Mouse (Mus musculus): ENCODE measurements around the gene B3galt5. TPM values are rescaled to one million over a fixed set of nuclear protein-coding genes. Genes with fewer than 3 reads are reported as not detected.

The B3galt5 gene
- polyA plus RNA-seq, 1 experiment from 2014 or later = 4.8 TPM

DNA sequence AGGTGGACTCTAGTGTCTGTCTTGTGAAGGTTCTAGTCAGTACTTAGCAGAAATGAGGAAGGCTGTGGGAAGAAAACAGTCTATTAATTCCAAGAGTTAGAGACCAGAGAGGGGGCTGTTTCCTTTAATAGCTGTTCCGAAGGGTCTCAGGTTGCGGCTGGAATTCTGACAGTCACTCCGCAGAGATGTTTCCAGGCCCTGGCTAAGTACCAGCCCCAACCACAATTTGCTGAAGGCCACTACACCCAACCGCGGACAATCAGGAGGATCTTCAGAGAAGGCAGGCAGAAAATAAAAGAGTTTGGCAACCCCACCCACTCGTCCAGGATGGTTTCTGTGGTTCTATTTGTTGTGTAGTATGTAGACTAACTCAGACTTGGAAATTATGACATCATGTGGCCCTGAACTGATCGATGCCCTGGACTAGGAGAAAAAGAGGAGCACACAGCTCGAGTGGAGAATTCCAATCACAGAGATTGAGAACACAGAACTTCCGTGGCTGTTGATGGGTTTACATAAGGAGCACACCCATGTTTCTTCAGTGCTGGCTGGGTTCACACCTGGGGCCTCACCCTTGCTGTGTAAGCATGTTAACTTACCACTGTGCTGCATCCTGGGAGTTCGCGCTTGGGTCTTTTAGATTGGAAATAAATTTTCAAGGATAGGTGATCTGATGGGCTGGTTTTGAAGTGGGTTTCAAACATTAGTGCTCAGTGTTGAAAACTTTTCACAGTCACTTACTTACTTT lies 33.9 kb upstream of the B3galt5 start:
- no peak overlapping the region for H3K9ac ChIP-seq (ENCODE audit: low read depth, low read length)
- no peak overlapping the region for H3K4me3 ChIP-seq (replicated peaks; ENCODE audit: low read depth, low read length)
- ATAC-seq (replicated peaks; ENCODE audit: low FRiP score, low read depth) (no peak), DNase-seq (ENCODE audit: low spot score) (peak; percentile 21)
- H3K27ac ChIP-seq = no peak overlapping the region
- no peaks in the 10 kb centered on the region for H3K36me3 ChIP-seq (ENCODE audit: insufficient read depth, low read length)
- peaks cover 14% of the 10 kb centered on the region for H3K4me1 ChIP-seq (replicated peaks; ENCODE audit: insufficient read depth, low read length)
- WGBS = 61% methylated on average over 11 of the region's 11 CpGs
- no peak overlapping the region for H3K4me2 ChIP-seq (ENCODE audit: low read length)
- H3K27me3 ChIP-seq (ENCODE audit: insufficient read depth, low read length) = no peaks in the 10 kb centered on the region
- no peaks in the 10 kb centered on the region for H3K9me3 ChIP-seq (replicated peaks; ENCODE audit: low read length)
- TF ChIP-seq CTCF (IDR thresholded peaks at IDR 0.05; ENCODE audit: low read depth) = no peak

DNA sequence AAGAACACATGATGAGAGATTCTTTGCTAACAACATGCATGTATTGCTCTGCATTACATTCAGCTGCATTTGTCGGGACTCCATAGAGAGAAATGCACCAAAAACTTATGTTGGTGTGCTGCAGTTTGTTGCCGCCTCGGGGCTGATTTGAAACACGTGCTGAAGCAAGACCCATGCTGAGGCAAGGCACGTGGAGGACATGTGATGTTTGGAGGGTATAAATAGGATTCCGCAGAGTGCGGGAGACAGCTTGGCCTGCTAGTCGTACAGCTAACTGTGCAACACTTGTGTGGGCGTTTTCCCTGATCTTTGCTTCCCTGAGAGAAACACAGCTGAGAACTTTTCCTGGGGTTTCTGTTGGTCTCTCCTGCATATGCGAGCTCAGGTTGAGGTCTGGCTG lies 25.8 kb upstream of the B3galt5 start:
- Histone ChIP-seq H3K9me3 (replicated peaks; ENCODE audit: low read length) (no peaks in the 10 kb centered on the region), H3K36me3 (ENCODE audit: insufficient read depth, low read length) (no peaks in the 10 kb centered on the region), H3K27me3 (ENCODE audit: insufficient read depth, low read length) (no peaks in the 10 kb centered on the region), H3K27ac (no peak overlapping the region), H3K4me2 (ENCODE audit: low read length) (no peak overlapping the region), H3K4me1 (replicated peaks; ENCODE audit: insufficient read depth, low read length) (no peaks in the 10 kb centered on the region), H3K4me3 (replicated peaks; ENCODE audit: low read depth, low read length) (no peak overlapping the region), H3K9ac (ENCODE audit: low read depth, low read length) (no peak overlapping the region)
- 83% methylated on average over 10 of the region's 10 CpGs for WGBS
- no peak for ATAC-seq (replicated peaks; ENCODE audit: low FRiP score, low read depth)
- no peak for TF ChIP-seq CTCF (IDR thresholded peaks at IDR 0.05; ENCODE audit: low read depth)
- DNase-seq (ENCODE audit: low spot score) = no peak

DNA sequence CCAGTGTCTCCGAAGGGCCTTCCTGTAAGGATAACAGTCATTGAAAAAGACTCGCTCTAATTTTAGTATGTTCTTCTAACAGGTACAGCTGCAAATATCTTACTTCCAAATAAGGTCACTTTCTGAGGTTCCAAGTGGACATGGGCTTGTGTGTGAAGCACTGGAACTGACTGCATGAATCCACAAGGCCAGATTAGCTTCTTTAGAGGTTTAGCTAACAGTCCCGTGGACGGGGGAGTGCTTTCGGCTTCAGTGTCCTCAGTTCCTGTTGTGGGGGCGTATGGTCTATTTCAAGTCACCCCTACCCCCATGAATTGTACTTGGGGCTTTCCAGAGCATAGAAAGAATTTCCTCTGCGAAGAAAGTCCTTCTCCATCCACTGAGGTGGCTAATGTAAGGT lies 24.7 kb upstream of the B3galt5 start:
- H3K27ac ChIP-seq = no peak overlapping the region
- 67% methylated on average over 7 of the region's 7 CpGs for WGBS
- no peaks in the 10 kb centered on the region for H3K27me3 ChIP-seq (ENCODE audit: insufficient read depth, low read length)
- no peak overlapping the region for H3K9ac ChIP-seq (ENCODE audit: low read depth, low read length)
- H3K4me1 ChIP-seq (replicated peaks; ENCODE audit: insufficient read depth, low read length) = no peaks in the 10 kb centered on the region
- DNase-seq (ENCODE audit: low spot score) (no peak), ATAC-seq (replicated peaks; ENCODE audit: low FRiP score, low read depth) (no peak)
- no peak overlapping the region for H3K4me3 ChIP-seq (replicated peaks; ENCODE audit: low read depth, low read length)
- no peaks in the 10 kb centered on the region for H3K36me3 ChIP-seq (ENCODE audit: insufficient read depth, low read length)
- no peaks in the 10 kb centered on the region for H3K9me3 ChIP-seq (replicated peaks; ENCODE audit: low read length)
- TF ChIP-seq CTCF (IDR thresholded peaks at IDR 0.05; ENCODE audit: low read depth) = no peak
- H3K4me2 ChIP-seq (ENCODE audit: low read length) = no peak overlapping the region

GRCm38 (mm10) chr16:96213027-96213426 lies 22.6 kb upstream of the B3galt5 start:
- Histone ChIP-seq H3K27ac (no peak overlapping the region), H3K27me3 (ENCODE audit: insufficient read depth, low read length) (no peaks in the 10 kb centered on the region), H3K4me1 (replicated peaks; ENCODE audit: insufficient read depth, low read length) (no peaks in the 10 kb centered on the region), H3K4me2 (ENCODE audit: low read length) (no peak overlapping the region), H3K36me3 (ENCODE audit: insufficient read depth, low read length) (no peaks in the 10 kb centered on the region), H3K9me3 (replicated peaks; ENCODE audit: low read length) (no peaks in the 10 kb centered on the region), H3K9ac (ENCODE audit: low read depth, low read length) (no peak overlapping the region), H3K4me3 (replicated peaks; ENCODE audit: low read depth, low read length) (no peak overlapping the region)
- no peak for TF ChIP-seq CTCF (IDR thresholded peaks at IDR 0.05; ENCODE audit: low read depth)
- ATAC-seq (replicated peaks; ENCODE audit: low FRiP score, low read depth) = no peak
- 93% methylated on average over 4 of the region's 4 CpGs for WGBS
- no peak for DNase-seq (ENCODE audit: low spot score)

- H3K27me3 ChIP-seq (ENCODE audit: insufficient read depth, low read length) = no peaks in the 10 kb centered on the region
- ATAC-seq (replicated peaks; ENCODE audit: low FRiP score, low read depth) (no peak), DNase-seq (ENCODE audit: low spot score) (no peak)
- no peaks in the 10 kb centered on the region for H3K36me3 ChIP-seq (ENCODE audit: insufficient read depth, low read length)
- no peak for TF ChIP-seq CTCF (IDR thresholded peaks at IDR 0.05; ENCODE audit: low read depth)
- H3K27ac ChIP-seq = no peak overlapping the region
- no peak overlapping the region for H3K4me3 ChIP-seq (replicated peaks; ENCODE audit: low read depth, low read length)
- H3K9me3 ChIP-seq (replicated peaks; ENCODE audit: low read length) = no peaks in the 10 kb centered on the region
- no peak overlapping the region for H3K9ac ChIP-seq (ENCODE audit: low read depth, low read length)
- H3K4me1 ChIP-seq (replicated peaks; ENCODE audit: insufficient read depth, low read length) = no peaks in the 10 kb centered on the region
- no peak overlapping the region for H3K4me2 ChIP-seq (ENCODE audit: low read length)
- whole genome bisulfite sequencing = 65% methylated on average over 5 of the region's 5 CpGs
Measured at GRCm38 (mm10) chr16:96221491-96221890, 14.1 kb upstream of the B3galt5 start.

GRCm38 (mm10) chr16:96221959-96222358 lies 13.6 kb upstream of the B3galt5 start:
- Histone ChIP-seq H3K27ac (no peak overlapping the region), H3K4me2 (ENCODE audit: low read length) (no peak overlapping the region), H3K27me3 (ENCODE audit: insufficient read depth, low read length) (no peaks in the 10 kb centered on the region), H3K9ac (ENCODE audit: low read depth, low read length) (no peak overlapping the region), H3K36me3 (ENCODE audit: insufficient read depth, low read length) (no peaks in the 10 kb centered on the region), H3K4me1 (replicated peaks; ENCODE audit: insufficient read depth, low read length) (no peaks in the 10 kb centered on the region), H3K4me3 (replicated peaks; ENCODE audit: low read depth, low read length) (no peak overlapping the region), H3K9me3 (replicated peaks; ENCODE audit: low read length) (no peaks in the 10 kb centered on the region)
- DNase-seq (ENCODE audit: low spot score) (no peak), ATAC-seq (replicated peaks; ENCODE audit: low FRiP score, low read depth) (no peak)
- TF ChIP-seq CTCF (IDR thresholded peaks at IDR 0.05; ENCODE audit: low read depth) = no peak
- 79% methylated on average over 3 of the region's 3 CpGs for WGBS

- Histone ChIP-seq H3K9ac (ENCODE audit: low read depth, low read length) (no peak overlapping the region), H3K27ac (no peak overlapping the region), H3K9me3 (replicated peaks; ENCODE audit: low read length) (no peaks in the 10 kb centered on the region), H3K36me3 (ENCODE audit: insufficient read depth, low read length) (no peaks in the 10 kb centered on the region), H3K4me1 (replicated peaks; ENCODE audit: insufficient read depth, low read length) (no peaks in the 10 kb centered on the region), H3K27me3 (ENCODE audit: insufficient read depth, low read length) (no peaks in the 10 kb centered on the region), H3K4me2 (ENCODE audit: low read length) (no peak overlapping the region), H3K4me3 (replicated peaks; ENCODE audit: low read depth, low read length) (no peak overlapping the region)
- no peak for ATAC-seq (replicated peaks; ENCODE audit: low FRiP score, low read depth)
- DNase-seq (ENCODE audit: low spot score) = no peak
- WGBS = 66% methylated on average over 1 of the region's 1 CpGs
- TF ChIP-seq CTCF (IDR thresholded peaks at IDR 0.05; ENCODE audit: low read depth) = no peak
Measured at GRCm38 (mm10) chr16:96222452-96222851, 13.1 kb upstream of the B3galt5 start.
